Mouse (Mus musculus) limb, embryonic 15.5 days (tissue): Measurements from ENCODE around the gene Nek6. TPM values are rescaled to one million over a fixed set of nuclear protein-coding genes. Genes with fewer than 3 reads are reported as not detected.

Experiments
- ATAC-seq: fragments of 200-750 bp; cut with Nextera tagmentation; 2 replicates; pipeline ENCODE4 v1.8.0; 2017; ENCODE audit warnings: low read depth, moderate TSS enrichment; ENCODE audit not compliant: insufficient number of reproducible peaks, low FRiP score, low TSS enrichment
- H3K27ac ChIP-seq: fragments of 300-500 bp; sonication (generic); 2 replicates; pipeline ENCODE4 v1.5.1; 2015; ENCODE audit warnings: moderate library complexity, mild to moderate bottlenecking, inconsistent platforms
- H3K27me3 ChIP-seq: fragments of 300-500 bp; sonication (generic); 2 replicates; pipeline ENCODE4 v1.6.1; 2015; ENCODE audit warnings: inconsistent platforms
- H3K36me3 ChIP-seq: fragments of 300-500 bp; sonication (generic); 2 replicates; pipeline ENCODE4 v1.6.1; 2015; ENCODE audit warnings: inconsistent platforms
- H3K4me1 ChIP-seq: fragments of 300-500 bp; sonication (generic); 2 replicates; pipeline ENCODE4 v1.6.1; 2015; ENCODE audit warnings: inconsistent platforms
- H3K4me2 ChIP-seq: fragments of 300-500 bp; sonication (generic); 2 replicates; pipeline ENCODE4 v1.6.1; 2015; ENCODE audit warnings: mild to moderate bottlenecking, inconsistent platforms
- H3K4me3 ChIP-seq: fragments of 300-500 bp; sonication (generic); 2 replicates; pipeline ENCODE4 v1.5.1; 2015; ENCODE audit warnings: mild to moderate bottlenecking, inconsistent platforms
- H3K9ac ChIP-seq: fragments of 300-500 bp; sonication (generic); 2 replicates; pipeline ENCODE4 v1.6.1; 2015; ENCODE audit warnings: inconsistent platforms
- H3K9me3 ChIP-seq: fragments of 300-500 bp; sonication (generic); 2 replicates; pipeline ENCODE4 v1.6.1; 2016; ENCODE audit warnings: inconsistent platforms
- WGBS: fragments of 180-500 bp; shearing (Covaris S2); methylation state at CpG from one replicate; pipeline ENCODE4 v1.1.7; 2015; 5-methylcytosine and 5-hydroxymethylcytosine counted together
- polyA plus RNA-seq: library from polyadenylated mRNA; unstranded; fragments of >200 nt; fragmentation: Nextera tagmentation; extraction: Ambion mirVana; gene quantifications from 2 replicates; pipeline ENCODE4 v1.2.1, GENCODE M21; 2015

Gene Nek6
- polyA plus RNA-seq, 1 experiment from 2014 or later = 118 TPM

DNA sequence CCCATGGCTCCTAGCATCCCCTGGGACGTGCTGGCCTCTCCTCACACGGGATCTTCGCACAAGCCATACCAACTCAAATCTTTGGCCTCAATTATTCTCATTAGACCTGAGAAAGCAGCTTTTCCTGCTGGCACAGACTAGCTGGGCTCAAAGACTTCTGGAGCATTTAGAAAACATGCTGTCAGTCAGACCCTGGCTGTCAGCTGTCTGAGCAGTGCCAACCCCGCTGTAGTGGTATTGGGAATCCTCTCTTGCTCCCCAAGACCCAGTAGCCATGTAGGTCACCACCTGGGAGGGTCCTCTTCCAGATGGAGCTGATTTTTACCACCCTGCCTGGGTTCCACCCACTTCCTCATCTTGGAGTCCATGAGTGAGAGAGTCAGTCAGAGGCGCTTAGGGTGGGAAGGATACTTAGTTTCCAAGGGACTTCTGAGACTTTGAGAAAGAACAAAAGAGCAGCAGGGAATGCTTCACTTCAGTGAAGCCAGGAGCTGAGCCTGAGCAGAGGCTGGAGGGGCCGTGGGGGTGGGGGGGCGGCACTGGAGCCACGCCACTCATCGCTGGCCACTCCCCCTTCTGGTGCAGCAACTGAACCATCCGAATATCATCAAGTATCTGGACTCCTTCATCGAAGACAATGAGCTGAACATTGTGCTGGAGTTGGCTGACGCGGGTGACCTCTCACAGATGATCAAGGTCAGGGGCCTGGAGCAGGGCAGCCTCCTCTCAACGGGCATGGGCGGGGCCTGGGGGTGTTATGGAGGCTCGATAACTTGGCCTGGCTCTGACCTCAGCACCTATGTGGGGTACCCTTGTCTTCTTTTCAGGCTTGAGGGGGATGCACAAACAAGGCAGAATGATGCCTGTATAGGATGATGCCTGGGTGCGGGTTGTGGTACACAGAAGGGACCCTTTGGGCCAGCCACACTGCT, 49.1 kb downstream of the Nek6 start:
- Histone ChIP-seq H3K4me1 (no peaks in the 10 kb centered on the region), H3K4me3 (no peak overlapping the region), H3K9ac (no peak overlapping the region), H3K27me3 (no peaks in the 10 kb centered on the region), H3K27ac (no peak overlapping the region), H3K9me3 (no peaks in the 10 kb centered on the region), H3K4me2 (no peak overlapping the region), H3K36me3 (peaks cover 61% of the 10 kb centered on the region)
- ATAC-seq = no peak
- WGBS = 81% methylated on average over 17 of the region's 17 CpGs

DNA sequence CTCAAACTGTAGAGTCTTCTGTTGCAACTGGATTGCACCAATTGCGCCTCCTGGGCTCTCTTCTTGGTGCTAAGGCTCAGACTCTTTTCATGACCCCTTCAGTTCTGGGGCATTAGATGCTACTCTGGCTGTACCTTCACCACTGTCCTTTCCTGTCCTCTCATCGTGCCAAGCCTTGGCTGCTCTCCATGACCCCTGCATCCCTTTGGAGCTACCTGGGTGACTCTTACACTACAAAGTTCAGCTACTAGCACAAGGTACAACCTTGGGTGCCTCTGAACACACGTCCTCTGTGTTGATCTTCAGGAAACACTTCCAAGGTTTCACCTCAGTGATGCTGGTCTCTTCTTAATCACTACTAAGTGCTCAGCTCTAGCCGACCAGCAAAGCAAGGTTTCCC, 51.2 kb downstream of the Nek6 start:
- ATAC-seq = no peak
- H3K36me3 ChIP-seq = peaks cover 73% of the 10 kb centered on the region
- 85% methylated on average over 4 of the region's 4 CpGs for WGBS

GRCm38 (mm10) chr2:38571971-38572601, 60.6 kb downstream of the Nek6 start:
- H3K9me3 ChIP-seq = no peaks in the 10 kb centered on the region
- WGBS = 90% methylated on average over 23 of the region's 23 CpGs
- ATAC-seq = no peak
- H3K27me3 ChIP-seq = no peaks in the 10 kb centered on the region
- no peak overlapping the region for H3K27ac ChIP-seq
- no peak overlapping the region for H3K9ac ChIP-seq
- H3K36me3 ChIP-seq = peaks cover 94% of the 10 kb centered on the region
- H3K4me3 ChIP-seq = no peak overlapping the region
- H3K4me1 ChIP-seq = no peaks in the 10 kb centered on the region
- H3K4me2 ChIP-seq = no peak overlapping the region

More for the DNA sequence above, 51.2 kb downstream of the Nek6 start:
- no peak overlapping the region for H3K4me2 ChIP-seq
- H3K9me3 ChIP-seq = no peaks in the 10 kb centered on the region
- no peak overlapping the region for H3K9ac ChIP-seq
- no peaks in the 10 kb centered on the region for H3K4me1 ChIP-seq
- H3K4me3 ChIP-seq = no peak overlapping the region
- no peak overlapping the region for H3K27ac ChIP-seq
- H3K27me3 ChIP-seq = no peaks in the 10 kb centered on the region

DNA sequence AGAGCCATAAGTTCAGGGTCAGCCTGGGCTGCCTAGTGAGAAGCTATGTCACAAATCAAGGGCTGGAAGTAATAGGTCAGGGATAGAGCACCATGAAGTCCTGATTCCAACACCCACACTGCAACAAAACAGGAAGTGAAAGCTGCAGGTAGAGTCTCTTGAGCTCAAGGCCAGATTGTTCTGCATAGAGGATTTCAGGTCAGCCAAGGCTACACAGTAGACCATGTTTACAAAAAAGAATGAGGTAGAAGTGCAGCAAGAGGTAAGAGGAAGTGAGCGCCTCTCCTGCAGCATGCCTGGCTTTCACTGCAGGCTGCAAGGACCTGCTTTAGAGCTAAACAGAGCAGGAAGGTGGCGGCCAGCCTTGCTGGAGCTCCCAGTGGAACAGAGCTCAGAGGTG, 63.3 kb downstream of the Nek6 start:
- H3K36me3 ChIP-seq = peaks cover 97% of the 10 kb centered on the region
- ATAC-seq = no peak
- H3K27ac ChIP-seq = no peak overlapping the region
- H3K4me1 ChIP-seq = no peaks in the 10 kb centered on the region
- no peaks in the 10 kb centered on the region for H3K9me3 ChIP-seq
- no peaks in the 10 kb centered on the region for H3K27me3 ChIP-seq
- no peak overlapping the region for H3K4me3 ChIP-seq
- no peak overlapping the region for H3K4me2 ChIP-seq
- 97% methylated on average over 2 of the region's 2 CpGs for WGBS
- no peak overlapping the region for H3K9ac ChIP-seq

DNA sequence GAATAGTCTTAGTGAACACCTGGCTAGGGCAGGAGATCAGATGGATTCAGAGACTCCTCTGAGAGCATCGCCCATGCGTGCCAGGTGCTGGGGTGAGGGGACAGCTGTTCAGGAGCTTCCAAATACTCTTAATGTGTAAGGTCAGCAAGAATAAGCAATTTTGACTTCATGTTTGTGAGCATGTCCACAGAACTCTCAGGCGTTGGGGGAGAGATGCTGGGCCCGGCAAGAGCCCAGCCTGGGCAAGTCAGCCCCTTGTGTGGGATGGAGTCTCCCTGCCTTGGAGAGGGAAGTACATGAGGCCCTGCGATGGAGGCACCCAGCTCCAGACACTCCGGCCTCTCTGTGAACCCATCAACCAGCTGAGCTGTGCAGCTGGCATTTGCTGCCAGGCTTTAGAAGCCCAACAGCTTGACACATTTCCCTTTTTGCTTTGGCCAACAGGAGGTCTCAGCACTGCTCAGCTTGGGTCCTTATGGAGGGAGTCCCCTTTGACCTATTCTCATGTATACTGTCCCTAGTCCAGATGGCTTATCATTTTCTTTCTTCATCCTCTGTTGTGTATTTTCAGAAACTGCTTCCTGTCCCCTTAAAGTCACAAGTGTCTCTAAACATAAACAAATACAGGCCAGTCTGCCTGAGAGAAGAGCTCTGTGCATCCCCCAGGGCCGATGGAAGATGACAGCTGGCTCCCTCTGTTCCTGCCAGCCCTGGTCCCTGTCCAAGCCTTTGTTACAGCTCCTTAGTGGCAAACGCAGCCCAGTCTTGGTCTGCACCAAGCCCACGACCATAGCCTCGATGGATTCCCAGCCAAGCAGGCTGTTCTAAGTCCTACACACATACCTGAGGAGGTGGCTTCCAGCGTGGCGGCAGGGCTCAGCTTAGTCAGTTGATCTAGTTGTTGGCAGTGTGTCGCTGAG, 67.4 kb downstream of the Nek6 start:
- 60% methylated on average over 13 of the region's 13 CpGs for WGBS
- Histone ChIP-seq H3K4me2 (no peak overlapping the region), H3K27ac (no peak overlapping the region), H3K4me3 (no peak overlapping the region), H3K9ac (no peak overlapping the region), H3K27me3 (no peaks in the 10 kb centered on the region), H3K36me3 (peaks cover 93% of the 10 kb centered on the region), H3K9me3 (no peaks in the 10 kb centered on the region), H3K4me1 (no peaks in the 10 kb centered on the region)
- ATAC-seq = 0 out of 2 replicates have a peak, but pooled peaks have one; percentile 30

DNA sequence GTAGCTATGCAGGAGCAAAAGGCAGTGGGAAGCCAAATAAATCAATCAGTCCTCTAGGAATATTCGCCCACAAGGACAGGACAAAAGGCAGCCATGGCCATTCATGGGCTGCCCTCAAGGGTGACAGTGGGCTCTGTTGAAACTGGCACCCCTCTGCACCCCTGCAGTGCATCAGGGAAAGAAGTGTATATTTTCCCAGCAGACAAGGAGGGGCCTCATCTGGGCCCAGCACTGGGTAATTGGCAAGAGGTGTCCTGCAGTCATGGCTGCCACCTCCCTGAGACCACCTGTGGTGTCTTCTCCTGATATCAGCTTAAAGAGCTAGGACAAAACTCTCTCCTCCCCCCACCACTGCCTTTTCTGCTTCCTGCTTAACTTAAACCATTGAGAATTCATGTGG, 68.1 kb downstream of the Nek6 start:
- H3K9ac ChIP-seq = no peak overlapping the region
- H3K27ac ChIP-seq = no peak overlapping the region
- peaks cover 93% of the 10 kb centered on the region for H3K36me3 ChIP-seq
- no peak overlapping the region for H3K4me2 ChIP-seq
- H3K4me3 ChIP-seq = no peak overlapping the region
- no peaks in the 10 kb centered on the region for H3K4me1 ChIP-seq
- no peaks in the 10 kb centered on the region for H3K27me3 ChIP-seq
- WGBS = 45% methylated on average over 1 of the region's 1 CpGs
- no peaks in the 10 kb centered on the region for H3K9me3 ChIP-seq
- ATAC-seq = no peak

DNA sequence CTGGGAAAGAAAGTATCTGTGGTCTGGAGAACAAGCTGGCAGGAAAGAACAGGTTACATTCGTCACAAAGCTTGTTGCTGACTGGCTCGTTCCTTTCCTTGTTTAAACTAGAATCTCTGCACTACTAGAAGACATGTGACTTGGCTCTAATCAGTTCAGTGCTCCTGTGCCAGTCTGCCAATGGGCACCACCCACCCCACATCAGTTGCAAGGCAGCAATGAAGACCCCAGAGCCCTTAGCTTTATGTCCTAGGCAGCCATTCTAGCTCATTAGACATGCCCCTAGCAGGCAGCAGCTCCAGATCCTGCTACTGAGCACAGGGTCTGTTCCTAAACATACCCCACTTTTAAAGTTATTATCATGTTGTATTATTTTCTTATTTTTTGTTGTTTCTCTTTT, 72.5 kb downstream of the Nek6 start:
- WGBS = 78% methylated on average over 2 of the region's 2 CpGs
- H3K4me1 ChIP-seq = no peaks in the 10 kb centered on the region
- H3K4me2 ChIP-seq = no peak overlapping the region
- peaks cover 90% of the 10 kb centered on the region for H3K36me3 ChIP-seq
- H3K9ac ChIP-seq = no peak overlapping the region
- no peak overlapping the region for H3K27ac ChIP-seq
- H3K4me3 ChIP-seq = no peak overlapping the region
- no peaks in the 10 kb centered on the region for H3K9me3 ChIP-seq
- no peaks in the 10 kb centered on the region for H3K27me3 ChIP-seq
- ATAC-seq = no peak

GRCm38 (mm10) chr2:38584514-38585378, 73.3 kb downstream of the Nek6 start:
- Histone ChIP-seq H3K4me1 (no peaks in the 10 kb centered on the region), H3K27ac (no peak overlapping the region), H3K9ac (no peak overlapping the region), H3K36me3 (peaks cover 90% of the 10 kb centered on the region), H3K27me3 (no peaks in the 10 kb centered on the region), H3K9me3 (no peaks in the 10 kb centered on the region), H3K4me2 (no peak overlapping the region), H3K4me3 (no peak overlapping the region)
- 42% methylated on average over 13 of the region's 13 CpGs for WGBS
- no peak for ATAC-seq

- H3K27ac ChIP-seq = no peak overlapping the region
- no peaks in the 10 kb centered on the region for H3K9me3 ChIP-seq
- H3K9ac ChIP-seq = no peak overlapping the region
- ATAC-seq = no peak
- H3K27me3 ChIP-seq = no peaks in the 10 kb centered on the region
- no peaks in the 10 kb centered on the region for H3K4me1 ChIP-seq
- peaks cover 90% of the 10 kb centered on the region for H3K36me3 ChIP-seq
- no peak overlapping the region for H3K4me3 ChIP-seq
- H3K4me2 ChIP-seq = no peak overlapping the region
- WGBS = 46% methylated on average over 5 of the region's 5 CpGs
Measured at GRCm38 (mm10) chr2:38585379-38585736, 73.9 kb downstream of the Nek6 start.

- 71% methylated on average over 6 of the region's 6 CpGs for WGBS
Measured at GRCm38 (mm10) chr2:38586733-38587132, 75.3 kb downstream of the Nek6 start.

More at GRCm38 (mm10) chr2:38586733-38587132, 75.3 kb downstream of the Nek6 start:
- Histone ChIP-seq H3K4me2 (no peak overlapping the region), H3K9me3 (no peaks in the 10 kb centered on the region), H3K4me1 (no peaks in the 10 kb centered on the region), H3K9ac (no peak overlapping the region), H3K4me3 (no peak overlapping the region), H3K36me3 (peaks cover 82% of the 10 kb centered on the region), H3K27ac (no peak overlapping the region), H3K27me3 (no peaks in the 10 kb centered on the region)
- no peak for ATAC-seq
